In the genomic region with DNA sequence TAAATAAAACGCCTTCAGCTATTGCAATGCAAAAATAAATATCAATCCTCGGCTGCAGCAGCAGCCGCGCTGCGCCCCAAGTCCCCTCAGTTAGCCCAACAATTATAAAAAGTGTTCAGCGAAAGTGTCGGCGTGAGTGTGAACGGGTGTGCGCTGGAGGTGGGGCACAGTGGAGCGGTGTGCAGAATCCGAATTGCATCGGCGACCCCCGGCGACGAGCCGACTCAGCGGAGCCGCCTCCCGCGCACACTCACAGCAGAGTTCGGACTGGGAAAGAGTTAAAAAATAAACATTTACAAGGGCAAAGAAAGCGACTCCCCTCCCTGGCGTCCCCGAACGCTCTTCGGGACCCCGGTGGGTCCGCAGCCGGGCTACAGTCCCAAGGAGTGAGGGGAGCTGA, we compare ENCODE assay signal across 8 mouse cellular contexts. TPM values are rescaled to one million over a fixed set of nuclear protein-coding genes. Genes with fewer than 3 reads are reported as not detected.
DNase-seq lines count a peak whose midpoint lies in the region; ATAC-seq and TF ChIP-seq lines count a peak whose summit lies in the region.

No protein-coding gene starts in this region.

- ATAC-seq in embryonic facial prominence, embryonic 15.5 days (ENCODE audit: insufficient number of reproducible peaks, low FRiP score, low TSS enrichment, low read depth) = no peak
- peak; percentile 53 for ATAC-seq in hindbrain, postnatal 0 days

- peak overlapping the region; percentile 61; the same call in 1 of the 2 replicates for H3K27ac ChIP-seq in embryonic facial prominence, embryonic 15.5 days (replicated peaks)
- H3K27ac ChIP-seq in hindbrain, postnatal 0 days = peak overlapping the region; percentile 88

- TF ChIP-seq CTCF in lung, adult 2 months (IDR thresholded peaks at IDR 0.05; ENCODE audit: insufficient read depth, low read length) = no peak
- TF ChIP-seq CTCF in hindbrain, postnatal 0 days (IDR thresholded peaks at IDR 0.05; ENCODE audit: low read depth) = no peak

- H3K27me3 ChIP-seq in embryonic facial prominence, embryonic 15.5 days = peaks cover 56% of the 10 kb centered on the region
- H3K27me3 ChIP-seq in hindbrain, postnatal 0 days (ENCODE audit: insufficient read depth, low read length) = no peaks in the 10 kb centered on the region
- H3K27me3 ChIP-seq in myocyte (ENCODE audit: control insufficient read depth, insufficient read depth, insufficient read length) = peaks cover 49% of the 10 kb centered on the region

- DNase-seq in lung, adult 2 months = no peak
- no peak for DNase-seq in lung, adult 18-20 months
- DNase-seq in hindbrain, postnatal 0 days (ENCODE audit: low spot score) = peak; percentile 47
- no peak for DNase-seq in cerebellum, adult 18-20 months
- no peak for DNase-seq in cerebellum, postnatal 4 days (ENCODE audit: low spot score in 2 of 2)
- no peak for DNase-seq in cerebellum, adult 11 months

- H3K9me3 ChIP-seq in embryonic facial prominence, embryonic 15.5 days (replicated peaks) = no peaks in the 10 kb centered on the region
- H3K9me3 ChIP-seq in hindbrain, postnatal 0 days (ENCODE audit: low read length) = no peaks in the 10 kb centered on the region

- H3K79me2 ChIP-seq in myocyte (ENCODE audit: control insufficient read depth, insufficient read depth) = no peaks in the 10 kb centered on the region

- 1% methylated on average over 31 of the region's 31 CpGs for WGBS in lung, adult 2 months
- WGBS in embryonic facial prominence, embryonic 15.5 days = under 1% methylated on average over 31 of the region's 31 CpGs
- WGBS in hindbrain, postnatal 0 days = under 1% methylated on average over 31 of the region's 31 CpGs

- no peak overlapping the region for H3ac ChIP-seq in myocyte (ENCODE audit: control insufficient read depth, insufficient read length)

- TF ChIP-seq POLR2A in lung, adult 2 months (IDR thresholded peaks at IDR 0.05; ENCODE audit: borderline replicate concordance, extremely low read depth, low read depth, low read length) = no peak
- no peak for TF ChIP-seq POLR2A in myocyte (IDR thresholded peaks at IDR 0.05; ENCODE audit: insufficient read length, low read depth)

- H3K36me3 ChIP-seq in embryonic facial prominence, embryonic 15.5 days = no peaks in the 10 kb centered on the region
- no peaks in the 10 kb centered on the region for H3K36me3 ChIP-seq in hindbrain, postnatal 0 days (ENCODE audit: insufficient read depth, low read length)
- H3K36me3 ChIP-seq in myocyte (ENCODE audit: control insufficient read depth, insufficient read depth) = no peaks in the 10 kb centered on the region

- peak overlapping the region; percentile 93 for H3K4me2 ChIP-seq in embryonic facial prominence, embryonic 15.5 days (replicated peaks)
- H3K4me2 ChIP-seq in hindbrain, postnatal 0 days (ENCODE audit: low read depth, low read length) = peak overlapping the region; percentile 95
- H3K4me2 ChIP-seq in myocyte (ENCODE audit: low read depth) = peak overlapping the region; percentile 66

- peak overlapping the region; percentile 29 for H3K9ac ChIP-seq in embryonic facial prominence, embryonic 15.5 days
- H3K9ac ChIP-seq in hindbrain, postnatal 0 days (replicated peaks; ENCODE audit: low read length) = peak overlapping the region; percentile 86

- H3K4me1 ChIP-seq in lung, adult 2 months (ENCODE audit: control insufficient read depth, insufficient read depth, low read length) = peaks cover 9% of the 10 kb centered on the region
- H3K4me1 ChIP-seq in embryonic facial prominence, embryonic 15.5 days = peaks cover 28% of the 10 kb centered on the region
- H3K4me1 ChIP-seq in hindbrain, postnatal 0 days (ENCODE audit: insufficient read depth, low read length) = no peaks in the 10 kb centered on the region

- H3K4me3 ChIP-seq in lung, adult 2 months (replicated peaks; ENCODE audit: extremely low read depth, low read depth, low read length) = peak overlapping the region; percentile 76
- H3K4me3 ChIP-seq in embryonic facial prominence, embryonic 15.5 days (replicated peaks) = peak overlapping the region; percentile 62
- H3K4me3 ChIP-seq in hindbrain, postnatal 0 days (ENCODE audit: low read length) = peak overlapping the region; percentile 78
- no peak overlapping the region for H3K4me3 ChIP-seq in myocyte

TF ChIP-seq in myocyte, 11 proteins besides CTCF, POLR2A, EP300 and RAD21:
- no peak for TF ChIP-seq REST (IDR thresholded peaks at IDR 0.05; ENCODE audit: insufficient read depth, insufficient read length)
- TF ChIP-seq POLR2AphosphoS2 (IDR thresholded peaks at IDR 0.05; ENCODE audit: insufficient read length, low read depth) = no peak
- no peak for TF ChIP-seq TCF3 (IDR thresholded peaks at IDR 0.05; ENCODE audit: insufficient read length, low read depth)
- no peak for TF ChIP-seq TCF12 (IDR thresholded peaks at IDR 0.05; ENCODE audit: insufficient read depth, poor library complexity, severe bottlenecking)
- TF ChIP-seq CEBPB (IDR thresholded peaks at IDR 0.05; ENCODE audit: insufficient read depth, poor library complexity, severe bottlenecking) = no peak
- no peak for TF ChIP-seq E2F4 (IDR thresholded peaks at IDR 0.05; ENCODE audit: insufficient read depth)
- no peak for TF ChIP-seq MYOG (IDR thresholded peaks at IDR 0.05; ENCODE audit: control insufficient read depth in 1 of 3, insufficient read depth in 1 of 3, insufficient read length in 2 of 3, low read depth in 2 of 3)
- TF ChIP-seq SRF (IDR thresholded peaks at IDR 0.05; ENCODE audit: control insufficient read depth, insufficient read length, low read depth) = no peak
- TF ChIP-seq USF1 (IDR thresholded peaks at IDR 0.05; ENCODE audit: low read depth) = no peak
- TF ChIP-seq MYOD1 (IDR thresholded peaks at IDR 0.05; ENCODE audit: control insufficient read depth in 1 of 3, insufficient read length in 2 of 3, low read depth in 2 of 3) = no peak
- no peak for TF ChIP-seq MAX (IDR thresholded peaks at IDR 0.05; ENCODE audit: low read depth)

RNA-seq across cellular contexts. Expression of a gene that starts 1.1 kb away (rescaled TPM):
- 51.8 and 107 TPM in 2 replicates for polyA plus RNA-seq in lung, adult 2 months (2012; rRNA removed)
- 6.0 and 6.2 TPM in 2 replicates for polyA plus RNA-seq in embryonic facial prominence, embryonic 15.5 days (2015; fragmentation: Nextera tagmentation; extraction: Ambion mirVana)
- 38.5 and 51.4 TPM in 2 replicates for total RNA-seq in hindbrain, postnatal 0 days (2014; rRNA removed)
- 16.4 and 17.4 TPM in 2 replicates for polyA plus RNA-seq in hindbrain, postnatal 0 days (2015; fragmentation: Nextera tagmentation; extraction: Ambion mirVana)
- 6.1 TPM for polyA plus RNA-seq in myocyte (2012; fragmentation: generic; extraction: Trizol)

RNA-seq across cellular contexts. Expression of a gene that starts 40.3 kb away (rescaled TPM):
- polyA plus RNA-seq in lung, adult 2 months (2012; rRNA removed) = not detected in 2 replicates
- not detected in 2 replicates for polyA plus RNA-seq in embryonic facial prominence, embryonic 15.5 days (2015; fragmentation: Nextera tagmentation; extraction: Ambion mirVana)
- total RNA-seq in hindbrain, postnatal 0 days (2014; rRNA removed) = 0.58 TPM in 1 of 2 replicates, not detected in the other
- not detected in 2 replicates for polyA plus RNA-seq in hindbrain, postnatal 0 days (2015; fragmentation: Nextera tagmentation; extraction: Ambion mirVana)
- polyA plus RNA-seq in myocyte (2012; fragmentation: generic; extraction: Trizol) = not detected

RNA-seq across cellular contexts. Expression of a gene that starts 54.7 kb away (rescaled TPM):
- 28.2 and 36.6 TPM in 2 replicates for polyA plus RNA-seq in lung, adult 2 months (2012; rRNA removed)
- polyA plus RNA-seq in embryonic facial prominence, embryonic 15.5 days (2015; fragmentation: Nextera tagmentation; extraction: Ambion mirVana) = 65.1 and 69.1 TPM in 2 replicates
- 21.6 and 61.1 TPM in 2 replicates for total RNA-seq in hindbrain, postnatal 0 days (2014; rRNA removed)
- 48.9 and 51.7 TPM in 2 replicates for polyA plus RNA-seq in hindbrain, postnatal 0 days (2015; fragmentation: Nextera tagmentation; extraction: Ambion mirVana)
- polyA plus RNA-seq in myocyte (2012; fragmentation: generic; extraction: Trizol) = 87.8 TPM
